Mouse (Mus musculus): ENCODE data around the gene Coch. TPM values are rescaled to one million over a fixed set of nuclear protein-coding genes. Genes with fewer than 3 reads are reported as not detected.
"Not testable (repeated sequence)": the region's sequence is repeated elsewhere in the genome, so short reads cannot be mapped to it uniquely, and the experiment has no call there.

The Coch gene
- total RNA-seq, 4 experiments from 2014 or later = 0.12 to 8.4 (median 2.1) TPM

GRCm38 (mm10) chr12:51641871-51642270 is 48.7 kb downstream of the Coch start:
- DNase-seq = peak; percentile 22

DNA sequence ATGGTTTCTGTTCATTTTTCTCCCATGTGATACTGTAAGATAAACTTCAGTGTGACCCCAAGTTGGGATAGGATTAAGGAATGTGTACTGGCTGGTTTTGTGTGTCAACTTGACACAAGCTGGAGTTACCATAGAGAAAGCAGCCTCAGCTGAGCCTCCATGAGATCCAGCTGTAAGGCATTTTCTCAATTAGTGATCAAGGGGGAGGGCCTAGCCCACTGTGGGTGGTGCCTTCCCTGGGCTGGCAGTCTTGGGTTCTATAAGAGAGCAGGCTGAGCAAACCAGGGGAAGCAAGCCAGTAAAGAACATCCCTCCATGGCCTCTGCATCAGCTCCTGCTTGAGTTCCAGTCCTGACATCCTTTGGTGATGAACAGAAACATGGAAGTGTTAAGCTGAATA is 56.3 kb downstream of the Coch start:
- DNase-seq = not testable (repeated sequence)

Other genes with a start within 250 kb of the Coch start
- 10 to 100 TPM in 1 of 4 experiments, 1 to 10 TPM in 3; 6.7 to 16.4 (median 9.2) TPM for gene G2e3, start 245.3 kb upstream of the Coch start, total RNA-seq (2022)
- 10 to 100 TPM; 73.6 to 80.6 (median 77.0) TPM for gene Scfd1, start 215.8 kb upstream of the Coch start, total RNA-seq (2022)
- gene Ap4s1, start 97.7 kb downstream of the Coch start, total RNA-seq (2022) = 10 to 100 TPM; 23.6 to 25.1 (median 24.0) TPM
- gene Strn3, start 98.6 kb downstream of the Coch start, total RNA-seq (2022) = 10 to 100 TPM; 78.4 to 95.1 (median 87.9) TPM
- gene Hectd1, start 236.2 kb downstream of the Coch start, total RNA-seq (2022) = 100 to 1,000 TPM in 1 of 4 experiments, 10 to 100 TPM in 3; 89.8 to 101 (median 93.6) TPM

Data from adrenal gland, adult 8-10 months (tissue).